24 mouse cellular contexts compared by ENCODE assay signal in the genomic region with DNA sequence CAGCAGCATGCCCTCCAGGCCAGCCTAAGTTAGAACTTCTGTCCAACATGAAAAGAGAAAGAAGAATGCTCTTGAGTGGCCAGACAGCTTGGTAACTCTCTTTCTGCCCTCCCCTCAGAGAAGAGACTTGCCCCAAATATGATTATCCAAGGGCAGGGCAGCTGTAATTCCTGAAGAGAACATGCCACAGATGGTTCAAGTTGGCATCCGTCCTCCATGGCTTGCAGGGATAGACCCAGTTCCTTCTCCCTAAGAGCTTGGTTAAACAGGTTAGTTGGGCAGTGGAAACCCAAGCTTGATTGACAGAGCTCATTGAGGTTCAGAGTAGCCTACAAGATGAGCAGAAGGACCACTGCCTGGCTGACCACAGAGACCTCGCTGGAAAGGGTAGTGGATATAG.
DNase-seq lines count a peak whose midpoint lies in the region; ATAC-seq and TF ChIP-seq lines count a peak whose summit lies in the region.
"Had no signal": no experiment of that assay in that cellular context is flagged by ENCODE, and none has a peak within 500 bp of the region (broad histone marks: within the 10 kb centered on the region; RNA-seq: fewer than 3 reads in every experiment).

No protein-coding gene starts in this region.

- H3K27me3 ChIP-seq in midbrain, embryonic 11.5 days (ENCODE audit: control insufficient read depth, insufficient read depth, low read length), result no peaks in the 10 kb centered on the region
- H3K27me3 ChIP-seq in midbrain, embryonic 13.5 days, result no peaks in the 10 kb centered on the region
- no peaks in the 10 kb centered on the region for H3K27me3 ChIP-seq in cerebellum, adult 2 months (ENCODE audit: control insufficient read depth, insufficient read depth, low read length)
- no peaks in the 10 kb centered on the region for H3K27me3 ChIP-seq in limb, embryonic 10.5 days (ENCODE audit: low read depth, poor library complexity, severe bottlenecking)
- H3K27me3 ChIP-seq: embryonic facial prominence, embryonic 15.5 days; heart, embryonic 13.5 days; hindbrain, embryonic 15.5 days; Patski had no signal

- no peak overlapping the region for H3K4me3 ChIP-seq in midbrain, embryonic 11.5 days (ENCODE audit: low read depth, low read length)
- H3K4me3 ChIP-seq in midbrain, embryonic 13.5 days (replicated peaks), result no peak overlapping the region
- no peak overlapping the region for H3K4me3 ChIP-seq in cerebellum, adult 2 months (replicated peaks; ENCODE audit: insufficient read depth, low read depth, low read length)
- H3K4me3 ChIP-seq in limb, embryonic 10.5 days, result no peak overlapping the region
- H3K4me3 ChIP-seq: embryonic facial prominence, embryonic 15.5 days; erythroblast, embryonic 14.5 days; forebrain, embryonic 10.5 days; gastrocnemius, adult 2 months; heart, embryonic 13.5 days; hindbrain, embryonic 15.5 days had no signal

- no peaks in the 10 kb centered on the region for H3K36me3 ChIP-seq in midbrain, embryonic 11.5 days (ENCODE audit: control insufficient read depth, insufficient read depth, low read length)
- no peaks in the 10 kb centered on the region for H3K36me3 ChIP-seq in midbrain, embryonic 13.5 days
- H3K36me3 ChIP-seq in limb, embryonic 10.5 days, result no peaks in the 10 kb centered on the region
- H3K36me3 ChIP-seq: embryonic facial prominence, embryonic 15.5 days; forebrain, embryonic 10.5 days; heart, embryonic 13.5 days; hindbrain, embryonic 15.5 days had no signal

- H3K27ac ChIP-seq in midbrain, embryonic 11.5 days (ENCODE audit: low read depth, low read length), result no peak overlapping the region
- H3K27ac ChIP-seq in midbrain, embryonic 13.5 days, result no peak overlapping the region
- H3K27ac ChIP-seq in cerebellum, adult 2 months (ENCODE audit: insufficient read depth, low read length), result no peak overlapping the region
- H3K27ac ChIP-seq in limb, embryonic 10.5 days, result no peak overlapping the region
- H3K27ac ChIP-seq: embryonic facial prominence, embryonic 15.5 days; forebrain, embryonic 10.5 days; gastrocnemius, adult 2 months; heart, embryonic 13.5 days; hindbrain, embryonic 15.5 days had no signal

- H3K9ac ChIP-seq in midbrain, embryonic 11.5 days (ENCODE audit: low read length), result no peak overlapping the region
- H3K9ac ChIP-seq in midbrain, embryonic 13.5 days (replicated peaks), result no peak overlapping the region
- H3K9ac ChIP-seq: embryonic facial prominence, embryonic 15.5 days; heart, embryonic 13.5 days; hindbrain, embryonic 15.5 days had no signal

- peak; percentile 31 for DNase-seq in midbrain, embryonic 11.5 days (ENCODE audit: low spot score, missing footprints)
- DNase-seq in cerebellum, adult 2 months, result peak; percentile 79 to 88
- DNase-seq in cerebellum, postnatal 10 days, result peak; percentile 73 to 76
- no peak for DNase-seq in limb, embryonic 10.5 days (ENCODE audit: low spot score)
- DNase-seq in layer of hippocampus, adult 9-11 months, result no peak
- DNase-seq: adrenal gland, adult 2 months; adrenal gland, postnatal 25 days; embryo, embryonic 11 days; gastrocnemius, adult 2 months; gastrocnemius, postnatal 25 days; heart, adult 11 months; heart, postnatal 36 days had no signal

- no peaks in the 10 kb centered on the region for H3K9me3 ChIP-seq in midbrain, embryonic 11.5 days (ENCODE audit: control insufficient read depth, low read length)
- H3K9me3 ChIP-seq in midbrain, embryonic 13.5 days, result no peaks in the 10 kb centered on the region
- H3K9me3 ChIP-seq in limb, embryonic 10.5 days (replicated peaks), result no peaks in the 10 kb centered on the region
- H3K9me3 ChIP-seq: embryonic facial prominence, embryonic 15.5 days; forebrain, embryonic 10.5 days; heart, embryonic 13.5 days; hindbrain, embryonic 15.5 days had no signal

- ATAC-seq in midbrain, embryonic 11.5 days (ENCODE audit: low FRiP score), result no peak
- no peak for ATAC-seq in midbrain, embryonic 13.5 days
- no peak for ATAC-seq in monocyte, adult 5-6 weeks (replicated peaks; ENCODE audit: insufficient number of reproducible peaks, low FRiP score, low TSS enrichment, poor library complexity, severe bottlenecking)
- ATAC-seq in activated CD4-positive, CD25-positive, alpha-beta regulatory T cell, adult 4 months, result no peak
- ATAC-seq: forebrain, embryonic 14.5 days; inflammation-experienced regulatory T-cells, adult 6 months; intestine, postnatal 0 days; Patski had no signal

- H3K4me1 ChIP-seq in midbrain, embryonic 11.5 days (ENCODE audit: control insufficient read depth, insufficient read depth, low read length), result no peaks in the 10 kb centered on the region
- H3K4me1 ChIP-seq in midbrain, embryonic 13.5 days (replicated peaks), result 0 out of 2 replicates have a peak, but pooled peaks cover 5% of the 10 kb centered on the region
- peaks cover 27% of the 10 kb centered on the region for H3K4me1 ChIP-seq in cerebellum, adult 2 months (ENCODE audit: control insufficient read depth, insufficient read depth, low read length)
- H3K4me1 ChIP-seq in limb, embryonic 10.5 days, result no peaks in the 10 kb centered on the region
- H3K4me1 ChIP-seq: embryonic facial prominence, embryonic 15.5 days; forebrain, embryonic 10.5 days; hindbrain, embryonic 15.5 days had no signal

- H3K4me2 ChIP-seq in midbrain, embryonic 11.5 days, result no peak overlapping the region
- H3K4me2 ChIP-seq in midbrain, embryonic 13.5 days (replicated peaks), result no peak overlapping the region
- H3K4me2 ChIP-seq: embryonic facial prominence, embryonic 15.5 days; heart, embryonic 13.5 days; hindbrain, embryonic 15.5 days had no signal

- 76% methylated on average over 2 of the region's 2 CpGs for WGBS in midbrain, embryonic 11.5 days
- 78% methylated on average over 2 of the region's 2 CpGs for WGBS in midbrain, embryonic 13.5 days
- WGBS in cerebellum, adult 2 months, result 13% methylated on average over 2 of the region's 2 CpGs
- WGBS in limb, embryonic 10.5 days, result 83% methylated on average over 2 of the region's 2 CpGs

- no peak for TF ChIP-seq CTCF in cerebellum, adult 2 months (IDR thresholded peaks at IDR 0.05; ENCODE audit: borderline replicate concordance, insufficient read depth, low read depth, low read length)

- no peak for TF ChIP-seq POLR2A in cerebellum, adult 2 months (IDR thresholded peaks at IDR 0.05; ENCODE audit: borderline replicate concordance, insufficient read depth, low read length)

Comparison
In these comparisons a context has a peak if more than half of its experiments do, and no peak if none do; other contexts are left out.
1. DNase-seq: peak in midbrain, embryonic 11.5 days (single experiment), cerebellum, adult 2 months (2 of 2) and cerebellum, postnatal 10 days (2 of 2); none in limb, embryonic 10.5 days (single experiment) and layer of hippocampus, adult 9-11 months (single experiment).